Mouse (Mus musculus): ENCODE results near the gene Ttll5. TPM values are rescaled to one million over a fixed set of nuclear protein-coding genes. Genes with fewer than 3 reads are reported as not detected.

Ttll5 gene
- total RNA-seq, 2 experiments from 2014 or later: 13.1 to 24.7 TPM

GRCm38 (mm10) chr12:86056976-86057375, 232.5 kb downstream of the Ttll5 start:
- DNase-seq: peak; percentile 20

GRCm38 (mm10) chr12:86057516-86057915, 233.1 kb downstream of the Ttll5 start:
- no peak for DNase-seq

GRCm38 (mm10) chr12:86059341-86059740, 234.9 kb downstream of the Ttll5 start:
- DNase-seq: peak; percentile 41

- no peak for DNase-seq
Measured at GRCm38 (mm10) chr12:86064796-86065195, 240.3 kb downstream of the Ttll5 start.

- DNase-seq: no peak
Measured at GRCm38 (mm10) chr12:86071432-86071831, 247.0 kb downstream of the Ttll5 start.

GRCm38 (mm10) chr12:86074681-86075080, 250.2 kb downstream of the Ttll5 start:
- DNase-seq: no peak

GRCm38 (mm10) chr12:86075358-86075757, 250.9 kb downstream of the Ttll5 start:
- no peak for DNase-seq

- peak; percentile 41 for DNase-seq
Measured at GRCm38 (mm10) chr12:86076321-86076901, 252.0 kb downstream of the Ttll5 start.

- DNase-seq: no peak
Measured at GRCm38 (mm10) chr12:86077322-86077721, 252.9 kb downstream of the Ttll5 start.

GRCm38 (mm10) chr12:86077736-86078135, 253.3 kb downstream of the Ttll5 start:
- no peak for DNase-seq

GRCm38 (mm10) chr12:86078176-86078552, 253.7 kb downstream of the Ttll5 start:
- peak; percentile 19 for DNase-seq

GRCm38 (mm10) chr12:86078553-86079201, 254.2 kb downstream of the Ttll5 start, which contains the start of gene Tgfb3:
Tgfb3 (minus strand) TSS chr12:86079041.
- DNase-seq: peak; percentile 68

GRCm38 (mm10) chr12:86079202-86079667, 254.8 kb downstream of the Ttll5 start:
- peak; percentile 95 for DNase-seq

- DNase-seq: peak; percentile 88
Measured at GRCm38 (mm10) chr12:86082481-86083012, 258.1 kb downstream of the Ttll5 start, which contains the start of gene Ift43. Ift43 (plus strand) TSS chr12:86082541.

GRCm38 (mm10) chr12:86085873-86086272, 261.4 kb downstream of the Ttll5 start:
- no peak for DNase-seq

- DNase-seq: no peak
Measured at GRCm38 (mm10) chr12:86086550-86086949, 262.1 kb downstream of the Ttll5 start.

GRCm38 (mm10) chr12:86088042-86088441, 263.6 kb downstream of the Ttll5 start:
- peak; percentile 16 for DNase-seq

- DNase-seq: no peak
Measured at GRCm38 (mm10) chr12:86090764-86091163, 266.3 kb downstream of the Ttll5 start.

- DNase-seq: peak; percentile 35
Measured at GRCm38 (mm10) chr12:86091601-86092132, 267.2 kb downstream of the Ttll5 start.

GRCm38 (mm10) chr12:86094075-86094474, 269.6 kb downstream of the Ttll5 start:
- no peak for DNase-seq

- DNase-seq: no peak
Measured at GRCm38 (mm10) chr12:86095806-86096205, 271.3 kb downstream of the Ttll5 start.

- no peak for DNase-seq
Measured at GRCm38 (mm10) chr12:86097781-86098180, 273.3 kb downstream of the Ttll5 start.

- no peak for DNase-seq
Measured at GRCm38 (mm10) chr12:86100711-86101110, 276.3 kb downstream of the Ttll5 start.
